Mouse (Mus musculus): ENCODE results near the gene Lclat1.

Gene Lclat1

GRCm38 (mm10) chr17:73284301-73284700, 176.5 kb downstream of the Lclat1 start:
- no peak for DNase-seq (ENCODE audit: low read depth)

Measured in c-Kit-positive CD71-positive TER-119-negative erythroid progenitor cells, embryonic 14.5 days (primary cell).